In the genomic region with DNA sequence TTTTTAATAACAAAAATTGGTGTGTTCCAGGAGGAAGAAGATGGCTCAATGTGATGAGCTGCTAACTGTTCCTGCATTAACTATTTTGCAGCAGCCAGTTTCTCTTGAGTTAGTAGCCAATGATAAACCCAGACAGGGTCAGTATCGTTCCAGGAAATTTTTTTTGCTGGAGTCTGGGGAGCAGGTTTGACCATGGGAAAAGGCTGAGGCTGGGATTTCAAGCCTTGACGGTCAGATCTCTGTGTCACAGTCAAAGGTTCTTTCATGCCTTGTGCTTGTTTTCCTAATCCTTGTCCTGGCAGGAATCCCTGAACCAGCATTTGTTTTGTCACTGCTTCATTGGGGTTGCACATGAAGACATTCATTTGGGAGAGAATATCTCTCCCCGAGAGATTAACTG, we compare ENCODE assay signal across 24 mouse cellular contexts.
DNase-seq lines count a peak whose midpoint lies in the region; ATAC-seq and TF ChIP-seq lines count a peak whose summit lies in the region.
"Had no signal": no experiment of that assay in that cellular context is flagged by ENCODE, and none has a peak within 500 bp of the region (broad histone marks: within the 10 kb centered on the region; RNA-seq: fewer than 3 reads in every experiment).

No protein-coding gene starts in this region.

- no peaks in the 10 kb centered on the region for H3K36me3 ChIP-seq in kidney, adult 2 months (ENCODE audit: control insufficient read depth, insufficient read depth, low read length)
- no peaks in the 10 kb centered on the region for H3K36me3 ChIP-seq in liver, adult 2 months (ENCODE audit: control insufficient read depth, insufficient read depth, low read length)
- no peaks in the 10 kb centered on the region for H3K36me3 ChIP-seq in liver, embryonic 11.5 days (ENCODE audit: control insufficient read depth, insufficient read depth, low read length)
- no peaks in the 10 kb centered on the region for H3K36me3 ChIP-seq in midbrain, embryonic 15.5 days (replicated peaks)
- H3K36me3 ChIP-seq: embryonic facial prominence, embryonic 13.5 days; embryonic facial prominence, embryonic 15.5 days; forebrain, embryonic 10.5 days; forebrain, embryonic 12.5 days had no signal

- H3K4me3 ChIP-seq in kidney, adult 2 months (ENCODE audit: insufficient read depth, low read depth, low read length) = no peak overlapping the region
- H3K4me3 ChIP-seq in liver, adult 2 months (ENCODE audit: insufficient read depth, low read depth, low read length) = no peak overlapping the region
- H3K4me3 ChIP-seq in liver, embryonic 11.5 days (ENCODE audit: low read depth, low read length) = no peak overlapping the region
- H3K4me3 ChIP-seq in midbrain, embryonic 15.5 days = no peak overlapping the region
- H3K4me3 ChIP-seq: embryonic facial prominence, embryonic 13.5 days; embryonic facial prominence, embryonic 15.5 days; erythroblast, embryonic 14.5 days; forebrain, embryonic 10.5 days; forebrain, embryonic 12.5 days had no signal

- no peaks in the 10 kb centered on the region for H3K9me3 ChIP-seq in liver, embryonic 11.5 days (ENCODE audit: control insufficient read depth, low read length)
- H3K9me3 ChIP-seq in midbrain, embryonic 15.5 days = no peaks in the 10 kb centered on the region
- H3K9me3 ChIP-seq: embryonic facial prominence, embryonic 13.5 days; embryonic facial prominence, embryonic 15.5 days; forebrain, embryonic 10.5 days; forebrain, embryonic 12.5 days had no signal

- H3K27ac ChIP-seq in kidney, adult 2 months (ENCODE audit: insufficient read depth, low read depth, low read length) = peak overlapping the region; percentile 85
- H3K27ac ChIP-seq in liver, adult 2 months (replicated peaks; ENCODE audit: insufficient read depth, low read depth, low read length) = no peak overlapping the region
- H3K27ac ChIP-seq in liver, embryonic 11.5 days (ENCODE audit: low read depth, low read length) = no peak overlapping the region
- no peak overlapping the region for H3K27ac ChIP-seq in midbrain, embryonic 15.5 days
- H3K27ac ChIP-seq: embryonic facial prominence, embryonic 13.5 days; embryonic facial prominence, embryonic 15.5 days; forebrain, embryonic 10.5 days; forebrain, embryonic 12.5 days had no signal

- no peak for ATAC-seq in liver, embryonic 11.5 days (replicated peaks; ENCODE audit: low FRiP score)
- no peak for ATAC-seq in midbrain, embryonic 15.5 days (replicated peaks)
- ATAC-seq: activated CD4-positive, CD25-positive, alpha-beta regulatory T cell, adult 4 months; forebrain, embryonic 14.5 days; forebrain, embryonic 16.5 days had no signal

- no peaks in the 10 kb centered on the region for H3K79me2 ChIP-seq in liver, adult 2 months (ENCODE audit: control insufficient read depth, insufficient read depth, low read length)

- DNase-seq in kidney, adult 2 months = peak; percentile 79
- no peak for DNase-seq in kidney, postnatal 4 days
- peak; percentile 67 for DNase-seq in kidney, adult 9 months
- no peak for DNase-seq in kidney, adult 18-20 months
- DNase-seq in liver, adult 2 months (ENCODE audit: extremely low read depth, low read depth, low spot score) = peak; percentile 54
- no peak for DNase-seq in liver, embryonic 11.5 days (ENCODE audit: low spot score)
- DNase-seq in brain, embryonic 14.5 days (ENCODE audit: low read depth) = peak; percentile 13
- DNase-seq: adrenal gland, adult 8-10 months; adrenal gland, postnatal 14 days; cerebellum, adult 11 months; cerebellum, adult 18-20 months; cerebellum, adult 8-10 months; cerebellum, adult 9-11 months; cerebellum, postnatal 36 days; embryo, embryonic 11 days had no signal

- H3K27me3 ChIP-seq in kidney, adult 2 months (replicated peaks; ENCODE audit: control insufficient read depth, insufficient read depth, low read length) = no peaks in the 10 kb centered on the region
- H3K27me3 ChIP-seq in liver, adult 2 months (ENCODE audit: control insufficient read depth, insufficient read depth, low read length) = no peaks in the 10 kb centered on the region
- no peaks in the 10 kb centered on the region for H3K27me3 ChIP-seq in liver, embryonic 11.5 days (replicated peaks; ENCODE audit: control insufficient read depth, insufficient read depth, low read length)
- H3K27me3 ChIP-seq in midbrain, embryonic 15.5 days (replicated peaks) = no peaks in the 10 kb centered on the region
- H3K27me3 ChIP-seq: embryonic facial prominence, embryonic 13.5 days; embryonic facial prominence, embryonic 15.5 days; forebrain, embryonic 12.5 days had no signal

- no peak overlapping the region for H3K9ac ChIP-seq in liver, adult 2 months (ENCODE audit: low read depth, low read length)
- H3K9ac ChIP-seq in liver, embryonic 11.5 days (ENCODE audit: low read depth, low read length) = no peak overlapping the region
- no peak overlapping the region for H3K9ac ChIP-seq in midbrain, embryonic 15.5 days
- H3K9ac ChIP-seq: embryonic facial prominence, embryonic 13.5 days; embryonic facial prominence, embryonic 15.5 days; forebrain, embryonic 12.5 days had no signal

- no peak for TF ChIP-seq CTCF in kidney, adult 2 months (conservative IDR thresholded peaks at IDR 0.05; ENCODE audit: insufficient read depth, insufficient read length, low read depth, low read length)
- no peak for TF ChIP-seq CTCF in liver, adult 2 months (IDR thresholded peaks at IDR 0.05; ENCODE audit: low read depth, low read length)
- TF ChIP-seq CTCF in brain, embryonic 14.5 days (IDR thresholded peaks at IDR 0.05; ENCODE audit: borderline replicate concordance, extremely low read depth, insufficient read depth, insufficient read length) = no peak

- no peak for TF ChIP-seq POLR2A in kidney, adult 2 months (IDR thresholded peaks at IDR 0.05; ENCODE audit: low read depth, low read length)
- no peak for TF ChIP-seq POLR2A in liver, adult 2 months (IDR thresholded peaks at IDR 0.05; ENCODE audit: extremely low read depth, insufficient read depth, low read length)
- TF ChIP-seq POLR2A in brain, embryonic 14.5 days (IDR thresholded peaks at IDR 0.05; ENCODE audit: borderline replicate concordance, extremely low read depth, insufficient read depth, insufficient read length, poor library complexity, severe bottlenecking) = no peak

- WGBS in kidney, adult 2 months = 48% methylated on average over 3 of the region's 3 CpGs
- WGBS in liver, adult 2 months = 65% methylated on average over 3 of the region's 3 CpGs
- WGBS in liver, embryonic 11.5 days = 82% methylated on average over 3 of the region's 3 CpGs
- WGBS in midbrain, embryonic 15.5 days = 70% methylated on average over 3 of the region's 3 CpGs

- H3K4me2 ChIP-seq in liver, embryonic 11.5 days = no peak overlapping the region
- no peak overlapping the region for H3K4me2 ChIP-seq in midbrain, embryonic 15.5 days
- H3K4me2 ChIP-seq: embryonic facial prominence, embryonic 13.5 days; embryonic facial prominence, embryonic 15.5 days; forebrain, embryonic 12.5 days had no signal

- H3K4me1 ChIP-seq in kidney, adult 2 months (ENCODE audit: control insufficient read depth, insufficient read depth, low read length) = peaks cover 12% of the 10 kb centered on the region
- H3K4me1 ChIP-seq in liver, adult 2 months (ENCODE audit: control insufficient read depth, insufficient read depth, low read length) = peaks cover 3% of the 10 kb centered on the region
- H3K4me1 ChIP-seq in liver, embryonic 11.5 days (replicated peaks; ENCODE audit: control insufficient read depth, insufficient read depth, low read length) = no peaks in the 10 kb centered on the region
- H3K4me1 ChIP-seq in midbrain, embryonic 15.5 days = no peaks in the 10 kb centered on the region
- H3K4me1 ChIP-seq: embryonic facial prominence, embryonic 13.5 days; embryonic facial prominence, embryonic 15.5 days; forebrain, embryonic 10.5 days; forebrain, embryonic 12.5 days had no signal

Comparison
In these comparisons a context has a peak if more than half of its experiments do, and no peak if none do; other contexts are left out.
1. DNase-seq: peak in kidney, adult 2 months (single experiment), kidney, adult 9 months (single experiment), liver, adult 2 months (single experiment) and brain, embryonic 14.5 days (single experiment); none in kidney, postnatal 4 days (0 of 2), kidney, adult 18-20 months (single experiment) and liver, embryonic 11.5 days (single experiment).